Mouse (Mus musculus) megakaryocyte, embryonic 14.5 days (primary cell): Measurements from ENCODE around the gene Lrp8.

Experiments used
- FLI1 ChIP-seq: IDR thresholded peaks from 2 replicates; pipeline ENCODE4 v1.6.1; 2012; ENCODE audit warnings: low read length, inconsistent platforms, mixed read lengths
- GATA1 ChIP-seq: IDR thresholded peaks from 3 replicates; pipeline ENCODE4 v1.6.1; 2012; ENCODE audit warnings: mixed read lengths, low read length, inconsistent platforms, borderline replicate concordance

- TF ChIP-seq GATA1 (no peak), FLI1 (no peak)
Observed at GRCm38 (mm10) chr4:107835508-107835909, 33.4 kb downstream of the Lrp8 start.
